Mouse (Mus musculus) heart, postnatal 0 days (tissue): ENCODE results near the gene Mcub. TPM values are rescaled to one million over a fixed set of nuclear protein-coding genes. Genes with fewer than 3 reads are reported as not detected.
A peak's percentile ranks its signal among the peaks of the same experiment; 100 is the strongest.

ENCODE experiments used
- ATAC-seq: fragments of 200-750 bp; cut with Nextera tagmentation; 2 replicates; pipeline ENCODE4 v1.8.0; 2017; ENCODE audit warnings: low read depth, moderate number of reproducible peaks, moderate library complexity; ENCODE audit not compliant: insufficient read depth
- DNase-seq: peaks from one replicate; pipeline ENCODE4 v3.0.0-alpha.2; 2016; ENCODE audit warnings: low spot score
- H3K27ac ChIP-seq: fragments of 300-500 bp; sonication (generic); 2 replicates; pipeline ENCODE4 v1.5.1; 2014; ENCODE audit warnings: low read depth, mild to moderate bottlenecking
- H3K27me3 ChIP-seq: fragments of 300-500 bp; sonication (generic); 2 replicates; pipeline ENCODE4 v1.6.1; 2014; ENCODE audit warnings: low read length, mixed read lengths; ENCODE audit not compliant: control insufficient read depth, insufficient read depth
- H3K36me3 ChIP-seq: fragments of 300-500 bp; sonication (generic); replicated peaks from 2 replicates; pipeline ENCODE4 v1.6.1; 2014; ENCODE audit warnings: low read length, mixed read lengths; ENCODE audit not compliant: control insufficient read depth, insufficient read depth
- H3K4me1 ChIP-seq: fragments of 300-500 bp; sonication (generic); 2 replicates; pipeline ENCODE4 v1.6.1; 2014; ENCODE audit warnings: antibody characterized with exemption; ENCODE audit not compliant: control insufficient read depth, insufficient read depth
- H3K4me2 ChIP-seq: fragments of 300-500 bp; sonication (generic); 2 replicates; pipeline ENCODE4 v1.6.1; 2014; ENCODE audit warnings: low read depth, mild to moderate bottlenecking, low read length, moderate library complexity
- H3K4me3 ChIP-seq: fragments of 300-500 bp; sonication (generic); 2 replicates; pipeline ENCODE4 v1.5.1; 2014; ENCODE audit warnings: low read depth, low read length
- H3K9ac ChIP-seq: fragments of 300-500 bp; sonication (generic); replicated peaks from 2 replicates; pipeline ENCODE4 v1.6.1; 2014; ENCODE audit warnings: low read depth, low read length, mixed read lengths
- H3K9me3 ChIP-seq: fragments of 300-500 bp; sonication (generic); replicated peaks from 2 replicates; pipeline ENCODE4 v1.6.1; 2016; ENCODE audit warnings: low read length; ENCODE audit not compliant: control insufficient read depth
- CTCF ChIP-seq: IDR thresholded peaks from 2 replicates; pipeline ENCODE4 v1.5.1; 2016; ENCODE audit warnings: antibody characterized with exemption, control low read depth, low read depth
- EP300 ChIP-seq: IDR thresholded peaks from 2 replicates; pipeline ENCODE4 v1.6.1; 2016; ENCODE audit warnings: antibody characterized with exemption, low read depth
- WGBS: fragments of 180-500 bp; shearing (Covaris S2); extraction: QIAGEN DNeasy Blood & Tissue Kit; methylation state at CpG from one replicate; pipeline ENCODE4 v1.1.7; 2014; 5-methylcytosine and 5-hydroxymethylcytosine counted together
- polyA plus RNA-seq: library from polyadenylated mRNA; unstranded; fragments of >200 nt; fragmentation: Nextera tagmentation; extraction: Ambion mirVana; gene quantifications from 2 replicates; pipeline ENCODE4 v1.2.1, GENCODE M21; 2015
- total RNA-seq: library from RNA; depleted of rRNA; stranded (reverse); fragments of >200 nt; gene quantifications from 2 replicates; pipeline ENCODE4 v1.2.3, GENCODE M21; 2014; ENCODE audit warnings: low replicate concordance; rRNA removed

The Mcub gene
- 4.3 TPM in 1 of 2 replicates, not detected in the other for total RNA-seq
- 2.8 TPM in 2 replicates for polyA plus RNA-seq

DNA sequence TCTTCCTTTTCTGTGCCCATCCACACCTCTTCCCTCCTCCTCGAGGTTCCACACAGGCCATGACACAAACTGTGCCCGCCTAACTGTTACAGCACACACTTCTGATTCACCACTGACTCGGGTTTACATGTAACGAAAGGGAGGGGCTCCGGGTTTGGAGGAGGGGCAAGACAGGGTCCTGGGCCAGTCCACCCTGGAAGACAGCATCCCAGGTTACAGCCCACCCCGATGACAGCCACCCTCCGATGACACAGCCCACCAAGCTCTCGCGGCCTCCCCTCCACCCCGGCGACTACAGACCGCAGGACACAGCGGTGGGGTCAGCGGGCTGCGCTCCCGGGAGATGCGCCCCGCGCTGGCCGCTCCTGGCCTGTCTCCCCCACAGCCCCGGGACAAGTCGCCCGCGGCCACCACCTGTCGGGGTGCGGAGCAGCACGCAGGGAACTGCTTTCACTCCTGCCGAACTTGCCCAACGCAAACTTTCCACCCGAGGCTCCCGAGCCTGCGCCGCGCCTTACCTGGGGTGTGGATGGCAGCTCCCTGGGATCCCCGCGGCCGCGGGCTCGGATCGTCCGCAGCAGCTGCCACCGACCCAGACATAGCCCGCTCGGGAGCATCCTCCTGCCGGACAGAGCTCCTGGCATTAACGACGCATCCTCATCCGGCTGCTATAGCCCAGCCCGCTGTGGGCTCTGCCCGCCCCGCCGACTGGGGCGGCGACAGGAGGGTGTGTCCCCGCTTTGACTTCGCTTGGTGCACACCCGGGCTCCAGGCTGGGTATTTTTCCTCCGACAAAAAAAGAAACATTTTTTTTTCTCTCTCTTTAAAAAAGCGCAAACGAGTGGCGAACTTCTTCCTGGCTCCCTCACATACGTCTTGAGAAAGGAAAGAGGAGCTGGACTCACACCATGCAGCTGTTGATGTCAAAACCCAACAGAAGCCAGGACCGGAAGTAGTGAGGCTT lies at the start of gene Mcub:
TSS of gene Mcub (minus strand) at position 775 of the 964 bp plus-strand sequence.
- no peak within 1 kb of the TSS for H3K27ac ChIP-seq
- H3K4me3 ChIP-seq = peak within 1 kb of the TSS; percentile 73
- peaks cover 11% of the 10 kb centered on the region for H3K4me1 ChIP-seq
- H3K9ac ChIP-seq = peak within 1 kb of the TSS; percentile 13
- WGBS = 1% methylated on average over 60 of the region's 63 CpGs
- no peak for TF ChIP-seq EP300
- no peak for TF ChIP-seq CTCF
- DNase-seq (peak; percentile 21), ATAC-seq (peak; percentile 84)
- peak within 1 kb of the TSS; percentile 99 for H3K4me2 ChIP-seq
- no peaks in the 10 kb centered on the region for H3K9me3 ChIP-seq
- no peaks in the 10 kb centered on the region for H3K36me3 ChIP-seq
- H3K27me3 ChIP-seq = peaks cover 6% of the 10 kb centered on the region; the same call in 1 of the 2 replicates

DNA sequence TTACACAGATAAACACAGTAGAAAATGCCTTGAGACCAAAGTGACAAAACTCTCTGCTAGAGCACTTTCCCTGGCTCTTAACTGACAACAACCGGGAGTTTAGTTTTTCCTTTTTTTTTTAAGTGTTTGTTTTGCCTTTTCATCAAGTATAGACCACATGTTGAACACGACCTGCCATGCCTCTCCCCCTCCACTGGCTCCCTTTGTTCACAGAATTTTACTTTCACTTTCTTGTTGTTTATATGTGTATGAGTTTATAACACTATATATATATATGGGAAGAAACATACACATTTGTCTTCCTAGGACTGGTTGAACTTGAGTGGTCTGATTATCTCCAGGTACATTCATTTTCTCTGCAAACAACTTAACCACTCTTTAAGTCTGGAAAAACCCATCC lies 42.9 kb upstream of the Mcub start:
- Histone ChIP-seq H3K4me3 (no peak overlapping the region), H3K27ac (no peak overlapping the region), H3K4me1 (no peaks in the 10 kb centered on the region), H3K9me3 (no peaks in the 10 kb centered on the region), H3K36me3 (peaks cover 33% of the 10 kb centered on the region), H3K4me2 (no peak overlapping the region), H3K9ac (no peak overlapping the region), H3K27me3 (no peaks in the 10 kb centered on the region)
- ATAC-seq (no peak), DNase-seq (no peak)
- no peak for TF ChIP-seq CTCF
- no peak for TF ChIP-seq EP300
- WGBS = 80% methylated on average over 2 of the region's 2 CpGs

DNA sequence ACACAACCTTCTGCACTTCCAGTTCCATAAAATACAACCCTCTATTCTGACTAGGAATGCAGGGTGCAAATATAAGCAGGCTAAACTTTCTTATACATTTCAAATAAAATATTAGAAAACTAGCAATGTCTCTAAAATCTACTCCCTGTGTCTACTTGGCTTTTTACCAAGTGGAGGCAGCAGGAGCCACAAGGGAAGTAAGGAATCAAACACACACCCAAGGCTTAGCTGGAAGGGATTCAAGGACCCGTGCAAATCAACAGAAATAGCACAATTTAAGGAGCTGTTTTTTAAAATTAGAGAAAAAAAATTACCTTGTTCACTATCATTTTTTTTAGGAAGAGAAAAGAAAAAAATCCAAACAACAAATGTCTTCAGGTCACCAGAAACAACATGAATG lies 41.2 kb upstream of the Mcub start:
- Histone ChIP-seq H3K9ac (no peak overlapping the region), H3K27ac (no peak overlapping the region), H3K36me3 (peaks cover 46% of the 10 kb centered on the region), H3K4me1 (no peaks in the 10 kb centered on the region), H3K27me3 (no peaks in the 10 kb centered on the region), H3K9me3 (no peaks in the 10 kb centered on the region), H3K4me3 (no peak overlapping the region), H3K4me2 (no peak overlapping the region)
- ATAC-seq = no peak
- DNase-seq = no peak
- TF ChIP-seq CTCF (no peak), EP300 (no peak)
- 45% methylated on average over 1 of the region's 1 CpGs for WGBS

GRCm38 (mm10) chr3:130006141-130006540 lies 36.1 kb upstream of the Mcub start:
- no peak for ATAC-seq
- no peak overlapping the region for H3K27ac ChIP-seq
- 93% methylated on average over 7 of the region's 7 CpGs for WGBS
- no peaks in the 10 kb centered on the region for H3K27me3 ChIP-seq
- DNase-seq = no peak
- H3K4me2 ChIP-seq = no peak overlapping the region
- H3K36me3 ChIP-seq = peaks cover 77% of the 10 kb centered on the region
- H3K4me3 ChIP-seq = no peak overlapping the region
- H3K9ac ChIP-seq = no peak overlapping the region
- TF ChIP-seq EP300 (no peak), CTCF (no peak)
- no peaks in the 10 kb centered on the region for H3K4me1 ChIP-seq
- H3K9me3 ChIP-seq = no peaks in the 10 kb centered on the region

DNA sequence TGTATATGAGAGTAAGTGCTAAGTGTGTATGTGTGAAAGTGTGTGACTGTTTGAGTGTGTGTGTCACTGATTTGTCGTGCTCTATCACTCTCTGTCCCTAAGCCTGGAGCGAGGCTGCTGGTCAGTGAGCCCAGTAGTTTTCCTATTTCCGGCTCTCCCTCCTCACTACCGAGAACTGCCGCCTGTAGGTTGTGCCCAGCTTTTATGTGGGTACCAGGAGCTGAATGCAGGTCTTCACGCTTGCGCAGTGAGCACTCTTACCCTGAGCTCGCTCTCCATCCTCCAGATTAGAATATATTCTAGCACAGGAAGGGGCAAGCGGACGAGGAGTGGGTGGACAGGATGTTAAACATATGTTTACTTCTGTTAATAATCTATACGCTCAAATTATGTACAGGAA lies 30.9 kb upstream of the Mcub start:
- Histone ChIP-seq H3K4me2 (no peak overlapping the region), H3K4me3 (no peak overlapping the region), H3K9me3 (no peaks in the 10 kb centered on the region), H3K27me3 (no peaks in the 10 kb centered on the region), H3K27ac (no peak overlapping the region), H3K9ac (no peak overlapping the region), H3K36me3 (peaks cover 90% of the 10 kb centered on the region), H3K4me1 (no peaks in the 10 kb centered on the region)
- no peak for DNase-seq
- TF ChIP-seq CTCF = no peak
- TF ChIP-seq EP300 = no peak
- WGBS = 93% methylated on average over 11 of the region's 11 CpGs
- ATAC-seq = no peak
